Mouse (Mus musculus): ENCODE results near the gene Bcor. TPM values are rescaled to one million over a fixed set of nuclear protein-coding genes. Genes with fewer than 3 reads are reported as not detected.

Gene Bcor
- total and polyA plus RNA-seq, 2 experiments from 2014 or later, result 12.9 to 45.5 TPM

GRCm38 (mm10) chrX:12129230-12129629 lies 30.9 kb downstream of the Bcor start:
- no peak overlapping the region for H3K9ac ChIP-seq (replicated peaks; ENCODE audit: low read length, poor library complexity, severe bottlenecking)
- peak overlapping the region; percentile 58; the same call in 1 of the 2 replicates for H3K4me3 ChIP-seq (ENCODE audit: low read depth, low read length)
- no peak for ATAC-seq (ENCODE audit: low FRiP score)
- H3K4me2 ChIP-seq (ENCODE audit: low read depth, low read length, poor library complexity, severe bottlenecking), result peak overlapping the region; percentile 75
- H3K27ac ChIP-seq (ENCODE audit: low read depth, low read length), result no peak overlapping the region
- WGBS, result 15% methylated on average over 24 of the region's 24 CpGs
- H3K36me3 ChIP-seq (ENCODE audit: insufficient read depth, low read length), result no peaks in the 10 kb centered on the region
- TF ChIP-seq CTCF (IDR thresholded peaks at IDR 0.05), result no peak
- peaks cover 21% of the 10 kb centered on the region; the same call in 1 of the 2 replicates for H3K27me3 ChIP-seq (ENCODE audit: insufficient read depth, low read length)
- no peaks in the 10 kb centered on the region for H3K9me3 ChIP-seq (ENCODE audit: low read length)
- H3K4me1 ChIP-seq (ENCODE audit: insufficient read depth, low read length), result no peaks in the 10 kb centered on the region
- peak; percentile 62 for DNase-seq (ENCODE audit: low spot score)

- Histone ChIP-seq H3K27me3 (ENCODE audit: insufficient read depth, low read length) (peaks cover 21% of the 10 kb centered on the region; the same call in 1 of the 2 replicates), H3K9ac (replicated peaks; ENCODE audit: low read length, poor library complexity, severe bottlenecking) (peak overlapping the region; percentile 79), H3K27ac (ENCODE audit: low read depth, low read length) (peak overlapping the region; percentile 65; the same call in 1 of the 2 replicates), H3K9me3 (ENCODE audit: low read length) (no peaks in the 10 kb centered on the region), H3K4me1 (ENCODE audit: insufficient read depth, low read length) (no peaks in the 10 kb centered on the region), H3K4me3 (ENCODE audit: low read depth, low read length) (peak overlapping the region; percentile 58), H3K4me2 (ENCODE audit: low read depth, low read length, poor library complexity, severe bottlenecking) (peak overlapping the region; percentile 75), H3K36me3 (ENCODE audit: insufficient read depth, low read length) (no peaks in the 10 kb centered on the region)
- TF ChIP-seq CTCF (IDR thresholded peaks at IDR 0.05), result no peak
- WGBS, result 4% methylated on average over 39 of the region's 72 CpGs
- peak; percentile 66 for DNase-seq (ENCODE audit: low spot score)
- ATAC-seq (ENCODE audit: low FRiP score), result peak; percentile 55
Observed at GRCm38 (mm10) chrX:12128165-12129083, 31.7 kb downstream of the Bcor start.

GRCm38 (mm10) chrX:12127799-12128164 lies 32.4 kb downstream of the Bcor start:
- H3K36me3 ChIP-seq (ENCODE audit: insufficient read depth, low read length), result no peaks in the 10 kb centered on the region
- ATAC-seq (ENCODE audit: low FRiP score) (peak; percentile 36), DNase-seq (ENCODE audit: low spot score) (no peak)
- peak overlapping the region; percentile 75 for H3K4me2 ChIP-seq (ENCODE audit: low read depth, low read length, poor library complexity, severe bottlenecking)
- no peaks in the 10 kb centered on the region for H3K9me3 ChIP-seq (ENCODE audit: low read length)
- TF ChIP-seq CTCF (IDR thresholded peaks at IDR 0.05), result no peak
- H3K4me1 ChIP-seq (ENCODE audit: insufficient read depth, low read length), result no peaks in the 10 kb centered on the region
- peaks cover 18% of the 10 kb centered on the region; the same call in 1 of the 2 replicates for H3K27me3 ChIP-seq (ENCODE audit: insufficient read depth, low read length)
- peak overlapping the region; percentile 79 for H3K9ac ChIP-seq (replicated peaks; ENCODE audit: low read length, poor library complexity, severe bottlenecking)
- peak overlapping the region; percentile 65; the same call in 1 of the 2 replicates for H3K27ac ChIP-seq (ENCODE audit: low read depth, low read length)
- 4% methylated on average over 33 of the region's 37 CpGs for WGBS
- H3K4me3 ChIP-seq (ENCODE audit: low read depth, low read length), result peak overlapping the region; percentile 58

- H3K9me3 ChIP-seq (ENCODE audit: low read length), result no peaks in the 10 kb centered on the region
- H3K4me3 ChIP-seq (ENCODE audit: low read depth, low read length), result peak overlapping the region; percentile 58
- 6% methylated on average over 20 of the region's 24 CpGs for WGBS
- DNase-seq (ENCODE audit: low spot score) (no peak), ATAC-seq (ENCODE audit: low FRiP score) (no peak)
- no peaks in the 10 kb centered on the region for H3K36me3 ChIP-seq (ENCODE audit: insufficient read depth, low read length)
- no peak for TF ChIP-seq CTCF (IDR thresholded peaks at IDR 0.05)
- H3K4me2 ChIP-seq (ENCODE audit: low read depth, low read length, poor library complexity, severe bottlenecking), result peak overlapping the region; percentile 75
- H3K27me3 ChIP-seq (ENCODE audit: insufficient read depth, low read length), result peaks cover 18% of the 10 kb centered on the region; the same call in 1 of the 2 replicates
- peak overlapping the region; percentile 8; the same call in 1 of the 2 replicates for H3K9ac ChIP-seq (replicated peaks; ENCODE audit: low read length, poor library complexity, severe bottlenecking)
- no peaks in the 10 kb centered on the region for H3K4me1 ChIP-seq (ENCODE audit: insufficient read depth, low read length)
- no peak overlapping the region for H3K27ac ChIP-seq (ENCODE audit: low read depth, low read length)
Observed at GRCm38 (mm10) chrX:12127106-12127670, 33.0 kb downstream of the Bcor start.

DNA sequence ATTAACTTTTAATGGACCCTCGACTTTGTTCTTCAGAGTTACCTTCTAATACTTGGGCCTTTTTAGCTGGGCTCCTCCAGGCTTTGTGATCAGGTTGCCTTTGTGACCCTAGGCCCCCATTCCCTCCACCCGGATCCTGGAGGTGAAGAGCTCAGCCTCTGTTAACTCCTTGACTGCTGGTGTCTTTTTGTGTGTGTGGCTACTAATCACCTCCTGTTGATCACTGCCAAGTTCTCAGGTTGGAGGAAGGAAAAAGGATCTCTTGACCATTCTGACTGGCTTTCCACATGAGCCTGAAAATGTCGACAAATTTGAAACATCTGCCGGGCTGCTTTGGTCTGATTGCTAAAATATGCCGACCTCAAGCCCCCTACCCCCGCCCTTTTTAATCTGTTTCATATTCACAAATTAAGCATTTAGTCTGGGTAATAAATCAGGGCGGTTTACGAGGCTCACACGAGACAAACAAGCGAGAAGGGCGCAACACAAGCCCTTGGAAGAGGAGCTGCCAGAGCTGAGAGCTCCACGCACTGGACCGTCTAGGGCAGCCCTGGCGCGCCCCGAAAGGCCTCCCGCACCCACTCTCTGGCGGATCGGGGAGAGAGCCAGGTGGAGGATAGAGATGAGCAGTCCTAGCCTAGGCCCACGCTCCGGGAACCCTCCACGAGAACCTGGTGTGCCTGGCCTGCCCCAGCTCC lies 33.6 kb downstream of the Bcor start:
- H3K9ac ChIP-seq (replicated peaks; ENCODE audit: low read length, poor library complexity, severe bottlenecking), result 0 out of 2 replicates have a peak overlapping the region, but pooled peaks have one; percentile 8
- no peaks in the 10 kb centered on the region for H3K9me3 ChIP-seq (ENCODE audit: low read length)
- no peak for TF ChIP-seq CTCF (IDR thresholded peaks at IDR 0.05)
- ATAC-seq (ENCODE audit: low FRiP score) (no peak), DNase-seq (ENCODE audit: low spot score) (no peak)
- H3K36me3 ChIP-seq (ENCODE audit: insufficient read depth, low read length), result no peaks in the 10 kb centered on the region
- H3K4me3 ChIP-seq (ENCODE audit: low read depth, low read length), result peak overlapping the region; percentile 58
- no peak overlapping the region for H3K27ac ChIP-seq (ENCODE audit: low read depth, low read length)
- H3K4me2 ChIP-seq (ENCODE audit: low read depth, low read length, poor library complexity, severe bottlenecking), result peak overlapping the region; percentile 75
- H3K4me1 ChIP-seq (ENCODE audit: insufficient read depth, low read length), result no peaks in the 10 kb centered on the region
- 13% methylated on average over 22 of the region's 22 CpGs for WGBS
- H3K27me3 ChIP-seq (ENCODE audit: insufficient read depth, low read length), result peaks cover 18% of the 10 kb centered on the region; the same call in 1 of the 2 replicates
